Mouse (Mus musculus): ENCODE measurements around the gene Myh2.

DNA sequence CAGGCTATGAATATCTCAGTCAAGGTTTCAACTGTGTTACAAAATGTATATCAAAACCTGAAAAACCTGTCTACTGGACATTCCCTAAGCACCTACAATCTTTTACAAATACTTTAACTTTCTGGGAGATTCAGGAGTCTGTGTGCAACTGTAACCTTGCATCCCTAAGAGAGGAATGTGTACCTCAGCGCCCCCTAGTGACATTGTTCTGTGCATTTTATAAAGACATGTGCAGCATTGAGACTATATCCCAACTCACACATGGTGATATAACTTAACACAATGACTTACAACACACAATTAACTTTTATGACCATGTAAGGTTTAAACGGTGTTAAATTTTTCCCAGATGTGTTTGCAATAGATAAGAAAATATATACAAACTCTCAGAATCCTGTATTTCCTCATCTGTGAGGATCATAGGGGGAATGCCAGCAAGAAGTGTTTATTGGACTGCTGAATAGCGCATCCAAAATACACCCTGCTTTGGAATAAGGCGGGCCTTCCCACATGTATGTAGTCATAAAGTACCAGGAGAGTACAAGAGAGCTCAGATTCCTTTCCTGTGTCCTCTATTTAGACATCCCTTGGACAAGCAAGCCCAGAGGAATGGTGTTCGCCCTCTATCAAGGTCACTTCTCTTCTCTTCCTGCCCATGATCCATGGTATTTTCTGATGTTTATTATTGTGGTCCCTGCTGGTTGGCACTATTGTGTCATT is 65.0 kb downstream of the Myh2 start:
- TF ChIP-seq CTCF (IDR thresholded peaks at IDR 0.05; ENCODE audit: control insufficient read depth, insufficient read depth, insufficient replicate concordance, low read depth, low read length) (no peak), POLR2A (IDR thresholded peaks at IDR 0.05; ENCODE audit: control insufficient read depth, low read depth, low read length) (no peak)
